Mouse (Mus musculus): ENCODE measurements at regions not wholly inside any gene's neighbourhood (a gene's known extent, or its start where the extent isn't known, plus 50 kb on each side); places are given as distances from the start of the nearest gene placed in this dataset.

DNA sequence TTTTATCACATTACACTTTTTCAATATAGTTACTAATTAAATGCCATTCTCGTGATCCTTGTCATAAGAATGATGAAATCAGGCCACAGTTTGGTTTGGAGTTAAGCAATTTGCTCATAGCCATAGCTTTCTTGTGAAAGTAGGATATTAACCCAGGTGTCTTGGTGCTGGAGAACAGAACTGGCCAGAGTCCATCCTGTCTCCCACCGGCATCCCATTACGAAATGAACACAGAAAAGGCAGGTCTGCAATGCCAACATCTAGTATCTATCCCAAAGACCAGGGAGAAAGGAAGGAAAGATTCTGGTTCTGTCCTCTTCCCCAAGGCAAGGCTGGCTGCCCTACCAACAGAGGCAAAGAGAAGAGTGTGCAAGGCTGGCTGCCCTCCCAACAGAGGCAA lies 61.6 kb upstream of the Avpr1a start:
- no peak for DNase-seq
- Histone ChIP-seq H3K36me3 (ENCODE audit: insufficient read depth) (no peaks in the 10 kb centered on the region), H3K4me2 (ENCODE audit: low read depth) (no peak overlapping the region), H3K9me3 (ENCODE audit: low read length) (no peaks in the 10 kb centered on the region), H3K27me3 (ENCODE audit: insufficient read depth, low read length) (no peaks in the 10 kb centered on the region), H3K4me3 (ENCODE audit: low read depth, low read length) (no peak overlapping the region), H3K4me1 (ENCODE audit: insufficient read depth) (no peaks in the 10 kb centered on the region), H3K9ac (no peak overlapping the region), H3K27ac (ENCODE audit: low read depth, low read length) (no peak overlapping the region)
- ATAC-seq: no peak
- no peak for TF ChIP-seq CTCF (IDR thresholded peaks at IDR 0.05; ENCODE audit: low read depth)
- WGBS: 88% methylated on average over 3 of the region's 3 CpGs

DNA sequence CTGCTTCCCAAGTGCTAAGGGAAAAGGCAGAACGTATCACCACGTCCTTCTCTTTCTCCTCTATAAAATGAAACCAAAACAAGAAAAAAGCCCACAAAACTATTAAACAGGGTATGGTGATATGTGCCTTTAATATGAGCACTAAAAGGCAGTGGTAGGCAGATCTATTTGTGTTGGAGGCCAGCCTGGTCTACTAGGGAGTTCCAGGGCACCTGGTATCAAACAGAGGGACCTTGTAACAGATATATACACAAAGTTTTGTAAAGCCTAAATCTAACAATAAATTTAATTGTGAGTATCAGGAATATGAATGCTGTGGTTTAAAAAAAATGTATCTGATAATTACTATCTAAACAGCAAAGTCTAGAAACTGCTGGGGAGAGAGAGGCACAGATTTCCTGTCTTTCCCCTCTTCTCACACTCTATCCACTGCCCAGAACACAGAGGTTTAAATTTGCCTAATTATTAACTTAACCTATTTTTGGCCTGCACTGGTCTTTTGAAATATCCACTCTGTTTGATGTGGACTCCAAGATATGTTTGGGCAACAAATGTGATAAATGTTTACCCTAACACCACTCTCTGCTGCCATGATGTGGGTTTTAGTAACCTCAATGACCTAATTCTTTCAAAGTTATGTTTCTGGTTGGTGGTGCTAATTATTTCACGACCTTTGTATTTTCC lies 68.5 kb upstream of the Avpr1a start:
- no peak overlapping the region for H3K9ac ChIP-seq

DNA sequence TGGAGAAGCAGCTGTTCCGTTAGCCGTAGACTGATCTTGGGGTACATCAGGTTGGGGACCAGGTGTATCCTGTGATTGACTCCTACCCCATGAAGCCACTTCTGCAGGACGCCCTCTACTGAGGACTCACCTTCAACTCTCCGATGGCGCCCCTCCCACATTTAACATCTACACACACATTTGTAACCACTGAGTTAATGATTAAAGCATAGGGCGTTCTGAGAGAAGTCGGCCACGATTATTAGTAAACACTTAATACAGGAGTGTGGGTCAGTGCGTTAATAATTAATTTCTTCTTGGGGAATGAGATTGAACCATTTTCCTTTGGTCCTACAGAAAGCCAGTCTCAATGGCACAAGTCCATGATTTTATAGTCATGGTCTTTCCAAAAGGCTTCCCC lies 105.0 kb upstream of the Avpr1a start:
- no peaks in the 10 kb centered on the region for H3K27me3 ChIP-seq (ENCODE audit: insufficient read depth, low read length)
- H3K9ac ChIP-seq: no peak overlapping the region
- no peaks in the 10 kb centered on the region for H3K36me3 ChIP-seq (ENCODE audit: insufficient read depth)
- H3K9me3 ChIP-seq (ENCODE audit: low read length): no peaks in the 10 kb centered on the region
- TF ChIP-seq CTCF (IDR thresholded peaks at IDR 0.05; ENCODE audit: low read depth): no peak
- no peak overlapping the region for H3K27ac ChIP-seq (ENCODE audit: low read depth, low read length)
- no peak for DNase-seq
- no peaks in the 10 kb centered on the region for H3K4me1 ChIP-seq (ENCODE audit: insufficient read depth)
- no peak for ATAC-seq
- 97% methylated on average over 9 of the region's 9 CpGs for WGBS
- H3K4me2 ChIP-seq (ENCODE audit: low read depth): no peak overlapping the region
- H3K4me3 ChIP-seq (ENCODE audit: low read depth, low read length): no peak overlapping the region

More for the DNA sequence above, 68.5 kb upstream of the Avpr1a start:
- Histone ChIP-seq H3K9me3 (ENCODE audit: low read length) (no peaks in the 10 kb centered on the region), H3K27me3 (ENCODE audit: insufficient read depth, low read length) (no peaks in the 10 kb centered on the region), H3K4me3 (ENCODE audit: low read depth, low read length) (no peak overlapping the region), H3K36me3 (ENCODE audit: insufficient read depth) (no peaks in the 10 kb centered on the region), H3K4me1 (ENCODE audit: insufficient read depth) (no peaks in the 10 kb centered on the region), H3K4me2 (ENCODE audit: low read depth) (no peak overlapping the region), H3K27ac (ENCODE audit: low read depth, low read length) (no peak overlapping the region)
- no peak for ATAC-seq
- no peak for TF ChIP-seq CTCF (IDR thresholded peaks at IDR 0.05; ENCODE audit: low read depth)
- WGBS: 86% methylated on average over 3 of the region's 3 CpGs
- DNase-seq: no peak

DNA sequence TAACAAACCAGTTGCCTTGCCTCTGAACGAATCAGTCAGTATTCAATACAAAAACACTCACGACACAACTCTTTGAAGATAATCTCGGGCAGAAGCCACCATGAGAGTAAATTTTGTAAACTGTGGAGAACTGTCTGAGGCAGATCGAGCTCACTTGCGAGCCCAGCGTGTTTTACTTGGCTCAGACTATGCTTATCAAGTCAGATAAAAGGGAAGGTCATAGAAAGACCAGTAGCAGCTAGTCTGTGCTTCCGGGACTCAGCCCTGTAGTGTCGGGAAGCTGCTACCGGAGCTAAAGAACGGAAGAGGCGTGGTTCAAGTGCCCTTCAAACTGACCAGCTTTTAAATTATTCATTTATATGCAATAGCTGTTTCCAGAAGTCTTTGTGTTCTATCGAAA lies 105.9 kb upstream of the Avpr1a start:
- Histone ChIP-seq H3K9ac (no peak overlapping the region), H3K4me3 (ENCODE audit: low read depth, low read length) (no peak overlapping the region), H3K27me3 (ENCODE audit: insufficient read depth, low read length) (no peaks in the 10 kb centered on the region), H3K4me2 (ENCODE audit: low read depth) (no peak overlapping the region), H3K36me3 (ENCODE audit: insufficient read depth) (no peaks in the 10 kb centered on the region), H3K9me3 (ENCODE audit: low read length) (no peaks in the 10 kb centered on the region), H3K27ac (ENCODE audit: low read depth, low read length) (no peak overlapping the region), H3K4me1 (ENCODE audit: insufficient read depth) (no peaks in the 10 kb centered on the region)
- ATAC-seq (no peak), DNase-seq (no peak)
- no peak for TF ChIP-seq CTCF (IDR thresholded peaks at IDR 0.05; ENCODE audit: low read depth)
- 82% methylated on average over 12 of the region's 12 CpGs for WGBS

GRCm38 (mm10) chr10:122326851-122327250 lies 121.4 kb upstream of the Avpr1a start:
- Histone ChIP-seq H3K4me1 (ENCODE audit: insufficient read depth) (no peaks in the 10 kb centered on the region), H3K27ac (ENCODE audit: low read depth, low read length) (no peak overlapping the region), H3K27me3 (ENCODE audit: insufficient read depth, low read length) (no peaks in the 10 kb centered on the region), H3K9me3 (ENCODE audit: low read length) (no peaks in the 10 kb centered on the region), H3K9ac (no peak overlapping the region), H3K4me2 (ENCODE audit: low read depth) (no peak overlapping the region), H3K4me3 (ENCODE audit: low read depth, low read length) (no peak overlapping the region), H3K36me3 (ENCODE audit: insufficient read depth) (no peaks in the 10 kb centered on the region)
- ATAC-seq (no peak), DNase-seq (no peak)
- WGBS: 88% methylated on average over 6 of the region's 6 CpGs
- no peak for TF ChIP-seq CTCF (IDR thresholded peaks at IDR 0.05; ENCODE audit: low read depth)

DNA sequence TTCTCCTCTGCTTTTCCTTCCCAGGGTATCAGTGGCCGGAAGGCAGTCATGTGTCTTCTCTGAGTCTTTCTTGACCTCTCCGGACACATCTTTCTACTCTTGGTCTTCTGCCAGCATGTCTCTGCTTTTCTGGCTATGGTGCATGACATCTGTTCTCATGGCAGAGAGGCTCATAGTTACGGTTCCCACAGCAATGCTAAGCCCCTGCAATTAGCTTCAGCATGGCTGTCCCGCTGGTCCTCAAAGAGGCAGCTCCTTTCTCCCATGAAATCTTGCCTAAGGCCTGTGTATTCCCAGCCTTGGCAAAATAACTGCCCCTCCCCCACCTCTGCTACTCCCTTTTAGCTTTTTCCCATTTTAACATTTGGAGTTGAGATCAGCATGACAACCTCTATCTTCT lies 129.4 kb upstream of the Avpr1a start:
- no peaks in the 10 kb centered on the region for H3K36me3 ChIP-seq (ENCODE audit: insufficient read depth)
- no peak overlapping the region for H3K27ac ChIP-seq (ENCODE audit: low read depth, low read length)
- H3K9ac ChIP-seq: no peak overlapping the region
- H3K4me1 ChIP-seq (ENCODE audit: insufficient read depth): no peaks in the 10 kb centered on the region
- 38% methylated on average over 4 of the region's 4 CpGs for WGBS
- no peaks in the 10 kb centered on the region for H3K9me3 ChIP-seq (ENCODE audit: low read length)
- H3K4me3 ChIP-seq (ENCODE audit: low read depth, low read length): no peak overlapping the region
- no peaks in the 10 kb centered on the region for H3K27me3 ChIP-seq (ENCODE audit: insufficient read depth, low read length)
- DNase-seq (peak; percentile 34), ATAC-seq (peak; percentile 80)
- no peak for TF ChIP-seq CTCF (IDR thresholded peaks at IDR 0.05; ENCODE audit: low read depth)
- H3K4me2 ChIP-seq (ENCODE audit: low read depth): no peak overlapping the region

- no peak overlapping the region for H3K9ac ChIP-seq
- peak; percentile 16 for DNase-seq
- WGBS: 48% methylated on average over 3 of the region's 3 CpGs
Measured at GRCm38 (mm10) chr10:122310646-122311193, 137.6 kb upstream of the Avpr1a start.

More at GRCm38 (mm10) chr10:122310646-122311193, 137.6 kb upstream of the Avpr1a start:
- Histone ChIP-seq H3K4me2 (ENCODE audit: low read depth) (no peak overlapping the region), H3K9me3 (ENCODE audit: low read length) (no peaks in the 10 kb centered on the region), H3K4me3 (ENCODE audit: low read depth, low read length) (no peak overlapping the region), H3K27ac (ENCODE audit: low read depth, low read length) (no peak overlapping the region), H3K4me1 (ENCODE audit: insufficient read depth) (no peaks in the 10 kb centered on the region), H3K36me3 (ENCODE audit: insufficient read depth) (no peaks in the 10 kb centered on the region), H3K27me3 (ENCODE audit: insufficient read depth, low read length) (no peaks in the 10 kb centered on the region)
- TF ChIP-seq CTCF (IDR thresholded peaks at IDR 0.05; ENCODE audit: low read depth): no peak
- no peak for ATAC-seq
